Mouse (Mus musculus) forebrain, embryonic 16.5 days (tissue): ENCODE results near the gene Abcc12. TPM values are rescaled to one million over a fixed set of nuclear protein-coding genes. Genes with fewer than 3 reads are reported as not detected.

Source experiments
- ATAC-seq: fragments of 200-750 bp; cut with Nextera tagmentation; 2 replicates; pipeline ENCODE4 v1.8.0; 2017; ENCODE audit warnings: mild to moderate bottlenecking, moderate library complexity
- H3K27ac ChIP-seq: fragments of 300-500 bp; sonication (generic); 2 replicates; pipeline ENCODE4 v1.5.1; 2014; ENCODE audit warnings: low read length, control low read depth
- H3K27me3 ChIP-seq: fragments of 300-500 bp; sonication (generic); replicated peaks from 2 replicates; pipeline ENCODE4 v1.6.1; 2014; ENCODE audit warnings: low read length; ENCODE audit not compliant: control insufficient read depth, insufficient read depth
- H3K36me3 ChIP-seq: fragments of 300-500 bp; sonication (generic); 2 replicates; pipeline ENCODE4 v1.6.1; 2014; ENCODE audit not compliant: control insufficient read depth, insufficient read depth
- H3K4me1 ChIP-seq: fragments of 300-500 bp; sonication (generic); replicated peaks from 2 replicates; pipeline ENCODE4 v1.6.1; 2014; ENCODE audit warnings: low read length; ENCODE audit not compliant: control insufficient read depth, insufficient read depth
- H3K4me2 ChIP-seq: fragments of 300-500 bp; sonication (generic); 2 replicates; pipeline ENCODE4 v1.6.1; 2014; ENCODE audit warnings: mild to moderate bottlenecking, low read length, control low read depth
- H3K4me3 ChIP-seq: fragments of 300-500 bp; sonication (generic); replicated peaks from 2 replicates; pipeline ENCODE4 v1.5.1; 2014; ENCODE audit warnings: mild to moderate bottlenecking, low read length, control low read depth
- H3K9ac ChIP-seq: fragments of 300-500 bp; sonication (generic); replicated peaks from 2 replicates; pipeline ENCODE4 v1.6.1; 2014; ENCODE audit warnings: low read depth, low read length, control low read depth
- H3K9me3 ChIP-seq: fragments of 300-500 bp; sonication (generic); 2 replicates; pipeline ENCODE4 v1.6.1; 2016; ENCODE audit warnings: low read length; ENCODE audit not compliant: control insufficient read depth
- WGBS: fragments of 180-500 bp; shearing (Covaris S2); extraction: QIAGEN DNeasy Blood & Tissue Kit; methylation state at CpG from one replicate; pipeline ENCODE4 v1.1.7; 2014; 5-methylcytosine and 5-hydroxymethylcytosine counted together
- polyA plus RNA-seq: library from polyadenylated mRNA; unstranded; fragments of >200 nt; fragmentation: Nextera tagmentation; extraction: Ambion mirVana; gene quantifications from 2 replicates; pipeline ENCODE4 v1.2.1, GENCODE M21; 2015

Abcc12 gene
- polyA plus RNA-seq, 1 experiment from 2014 or later = 0.20 TPM

- Histone ChIP-seq H3K36me3 (no peaks in the 10 kb centered on the region), H3K4me1 (no peaks in the 10 kb centered on the region), H3K4me2 (no peak overlapping the region), H3K27me3 (no peaks in the 10 kb centered on the region), H3K27ac (no peak overlapping the region), H3K4me3 (no peak overlapping the region), H3K9me3 (no peaks in the 10 kb centered on the region), H3K9ac (no peak overlapping the region)
- 42% methylated on average over 2 of the region's 2 CpGs for WGBS
- ATAC-seq = no peak
Observed at GRCm38 (mm10) chr8:86603174-86603573, 22.7 kb upstream of the Abcc12 start.

GRCm38 (mm10) chr8:86600311-86600710, 19.8 kb upstream of the Abcc12 start:
- Histone ChIP-seq H3K9ac (no peak overlapping the region), H3K36me3 (no peaks in the 10 kb centered on the region), H3K9me3 (no peaks in the 10 kb centered on the region), H3K27me3 (no peaks in the 10 kb centered on the region), H3K4me2 (no peak overlapping the region), H3K4me3 (no peak overlapping the region), H3K4me1 (no peaks in the 10 kb centered on the region), H3K27ac (no peak overlapping the region)
- no peak for ATAC-seq
- 83% methylated on average over 3 of the region's 3 CpGs for WGBS

- WGBS = 87% methylated on average over 6 of the region's 6 CpGs
- H3K9ac ChIP-seq = no peak overlapping the region
- ATAC-seq = no peak
Observed at GRCm38 (mm10) chr8:86599299-86599698, 18.8 kb upstream of the Abcc12 start.

GRCm38 (mm10) chr8:86597681-86598080, 17.2 kb upstream of the Abcc12 start:
- no peaks in the 10 kb centered on the region for H3K4me1 ChIP-seq
- no peak overlapping the region for H3K27ac ChIP-seq
- H3K4me3 ChIP-seq = no peak overlapping the region
- H3K36me3 ChIP-seq = no peaks in the 10 kb centered on the region
- H3K27me3 ChIP-seq = no peaks in the 10 kb centered on the region
- H3K9ac ChIP-seq = no peak overlapping the region
- H3K4me2 ChIP-seq = no peak overlapping the region
- H3K9me3 ChIP-seq = no peaks in the 10 kb centered on the region
- ATAC-seq = no peak
- WGBS = 90% methylated on average over 7 of the region's 7 CpGs

More at GRCm38 (mm10) chr8:86599299-86599698, 18.8 kb upstream of the Abcc12 start:
- Histone ChIP-seq H3K36me3 (no peaks in the 10 kb centered on the region), H3K9me3 (no peaks in the 10 kb centered on the region), H3K27ac (no peak overlapping the region), H3K27me3 (no peaks in the 10 kb centered on the region), H3K4me1 (no peaks in the 10 kb centered on the region), H3K4me2 (no peak overlapping the region), H3K4me3 (no peak overlapping the region)

GRCm38 (mm10) chr8:86595671-86596070, 15.2 kb upstream of the Abcc12 start:
- no peak for ATAC-seq
- H3K4me3 ChIP-seq = no peak overlapping the region
- 84% methylated on average over 5 of the region's 5 CpGs for WGBS

GRCm38 (mm10) chr8:86594159-86594796, 13.8 kb upstream of the Abcc12 start:
- H3K27ac ChIP-seq = no peak overlapping the region
- no peaks in the 10 kb centered on the region for H3K36me3 ChIP-seq
- WGBS = 73% methylated on average over 3 of the region's 3 CpGs
- H3K4me3 ChIP-seq = no peak overlapping the region
- no peak for ATAC-seq
- H3K4me1 ChIP-seq = no peaks in the 10 kb centered on the region
- no peak overlapping the region for H3K4me2 ChIP-seq
- H3K9me3 ChIP-seq = no peaks in the 10 kb centered on the region
- H3K27me3 ChIP-seq = no peaks in the 10 kb centered on the region
- H3K9ac ChIP-seq = no peak overlapping the region

More at GRCm38 (mm10) chr8:86595671-86596070, 15.2 kb upstream of the Abcc12 start:
- H3K36me3 ChIP-seq = no peaks in the 10 kb centered on the region
- H3K27me3 ChIP-seq = no peaks in the 10 kb centered on the region
- H3K4me2 ChIP-seq = no peak overlapping the region
- no peak overlapping the region for H3K27ac ChIP-seq
- no peaks in the 10 kb centered on the region for H3K4me1 ChIP-seq
- H3K9ac ChIP-seq = no peak overlapping the region
- H3K9me3 ChIP-seq = no peaks in the 10 kb centered on the region

GRCm38 (mm10) chr8:86593099-86593498, 12.6 kb upstream of the Abcc12 start:
- Histone ChIP-seq H3K4me1 (no peaks in the 10 kb centered on the region), H3K4me3 (no peak overlapping the region), H3K4me2 (no peak overlapping the region), H3K27ac (no peak overlapping the region), H3K36me3 (no peaks in the 10 kb centered on the region), H3K9me3 (no peaks in the 10 kb centered on the region), H3K9ac (no peak overlapping the region), H3K27me3 (no peaks in the 10 kb centered on the region)
- ATAC-seq = no peak
- 73% methylated on average over 10 of the region's 10 CpGs for WGBS

- no peak overlapping the region for H3K9ac ChIP-seq
- ATAC-seq = no peak
- no peak overlapping the region for H3K27ac ChIP-seq
- peaks cover 2% of the 10 kb centered on the region; the same call in 1 of the 2 replicates for H3K4me1 ChIP-seq
- WGBS = 90% methylated on average over 5 of the region's 5 CpGs
- H3K36me3 ChIP-seq = no peaks in the 10 kb centered on the region
- H3K9me3 ChIP-seq = no peaks in the 10 kb centered on the region
- H3K27me3 ChIP-seq = no peaks in the 10 kb centered on the region
- no peak overlapping the region for H3K4me2 ChIP-seq
- H3K4me3 ChIP-seq = no peak overlapping the region
Observed at GRCm38 (mm10) chr8:86588338-86588737, 7.9 kb upstream of the Abcc12 start.

- H3K9me3 ChIP-seq = no peaks in the 10 kb centered on the region
- peaks cover 2% of the 10 kb centered on the region; the same call in 1 of the 2 replicates for H3K4me1 ChIP-seq
- no peak overlapping the region for H3K4me2 ChIP-seq
- H3K9ac ChIP-seq = no peak overlapping the region
- no peak overlapping the region for H3K4me3 ChIP-seq
- H3K27ac ChIP-seq = no peak overlapping the region
- no peaks in the 10 kb centered on the region for H3K27me3 ChIP-seq
- H3K36me3 ChIP-seq = no peaks in the 10 kb centered on the region
- 44% methylated on average over 6 of the region's 6 CpGs for WGBS
- no peak for ATAC-seq
Observed at GRCm38 (mm10) chr8:86586642-86587041, 6.2 kb upstream of the Abcc12 start.

- 45% methylated on average over 5 of the region's 5 CpGs for WGBS
- Histone ChIP-seq H3K27ac (no peak overlapping the region), H3K4me3 (no peak overlapping the region), H3K4me1 (peaks cover 2% of the 10 kb centered on the region; the same call in 1 of the 2 replicates), H3K9ac (no peak overlapping the region), H3K27me3 (no peaks in the 10 kb centered on the region), H3K36me3 (no peaks in the 10 kb centered on the region), H3K4me2 (no peak overlapping the region), H3K9me3 (no peaks in the 10 kb centered on the region)
- no peak for ATAC-seq
Observed at GRCm38 (mm10) chr8:86586058-86586457, 5.6 kb upstream of the Abcc12 start.
